Mouse (Mus musculus) heart, embryonic 16.5 days (tissue): ENCODE measurements around the gene Plpp3. TPM values are rescaled to one million over a fixed set of nuclear protein-coding genes. Genes with fewer than 3 reads are reported as not detected.
A peak's percentile ranks its signal among the peaks of the same experiment; 100 is the strongest.

Source experiments
- ATAC-seq: fragments of 200-750 bp; cut with Nextera tagmentation; replicated peaks from 2 replicates; pipeline ENCODE4 v1.8.0; 2017; ENCODE audit warnings: moderate number of reproducible peaks; ENCODE audit not compliant: insufficient read depth, low FRiP score; ENCODE audit errors: extremely low read depth
- H3K27ac ChIP-seq: fragments of 300-500 bp; sonication (generic); 2 replicates; pipeline ENCODE4 v1.5.1; 2014; ENCODE audit warnings: mild to moderate bottlenecking, low read length, control low read depth, moderate library complexity
- H3K27me3 ChIP-seq: fragments of 300-500 bp; sonication (generic); 2 replicates; pipeline ENCODE4 v1.6.1; 2014; ENCODE audit warnings: low read length, mixed read lengths; ENCODE audit not compliant: control insufficient read depth, insufficient read depth
- H3K36me3 ChIP-seq: fragments of 300-500 bp; sonication (generic); 2 replicates; pipeline ENCODE4 v1.6.1; 2014; ENCODE audit not compliant: control insufficient read depth, insufficient read depth
- H3K4me1 ChIP-seq: fragments of 300-500 bp; sonication (generic); 2 replicates; pipeline ENCODE4 v1.6.1; 2014; ENCODE audit warnings: low read length, mixed read lengths; ENCODE audit not compliant: control insufficient read depth, insufficient read depth
- H3K4me2 ChIP-seq: fragments of 300-500 bp; sonication (generic); 2 replicates; pipeline ENCODE4 v1.6.1; 2014; ENCODE audit warnings: low read depth, mild to moderate bottlenecking, control low read depth, low read length
- H3K4me3 ChIP-seq: fragments of 300-500 bp; sonication (generic); 2 replicates; pipeline ENCODE4 v1.5.1; 2014; ENCODE audit warnings: mild to moderate bottlenecking, control low read depth, low read length
- H3K9ac ChIP-seq: fragments of 300-500 bp; sonication (generic); 2 replicates; pipeline ENCODE4 v1.6.1; 2014; ENCODE audit warnings: low read length, control low read depth
- H3K9me3 ChIP-seq: fragments of 300-500 bp; sonication (generic); replicated peaks from 2 replicates; pipeline ENCODE4 v1.6.1; 2016; ENCODE audit warnings: low read length; ENCODE audit not compliant: control insufficient read depth
- WGBS: fragments of 180-500 bp; shearing (Covaris S2); extraction: QIAGEN DNeasy Blood & Tissue Kit; methylation state at CpG from one replicate; pipeline ENCODE4 v1.1.7; 2014; 5-methylcytosine and 5-hydroxymethylcytosine counted together
- polyA plus RNA-seq: library from polyadenylated mRNA; unstranded; fragments of >200 nt; fragmentation: Nextera tagmentation; extraction: Ambion mirVana; gene quantifications from 2 replicates; pipeline ENCODE4 v1.2.1, GENCODE M21; 2015

The Plpp3 gene
- polyA plus RNA-seq, 1 experiment from 2014 or later: 40.8 TPM

DNA sequence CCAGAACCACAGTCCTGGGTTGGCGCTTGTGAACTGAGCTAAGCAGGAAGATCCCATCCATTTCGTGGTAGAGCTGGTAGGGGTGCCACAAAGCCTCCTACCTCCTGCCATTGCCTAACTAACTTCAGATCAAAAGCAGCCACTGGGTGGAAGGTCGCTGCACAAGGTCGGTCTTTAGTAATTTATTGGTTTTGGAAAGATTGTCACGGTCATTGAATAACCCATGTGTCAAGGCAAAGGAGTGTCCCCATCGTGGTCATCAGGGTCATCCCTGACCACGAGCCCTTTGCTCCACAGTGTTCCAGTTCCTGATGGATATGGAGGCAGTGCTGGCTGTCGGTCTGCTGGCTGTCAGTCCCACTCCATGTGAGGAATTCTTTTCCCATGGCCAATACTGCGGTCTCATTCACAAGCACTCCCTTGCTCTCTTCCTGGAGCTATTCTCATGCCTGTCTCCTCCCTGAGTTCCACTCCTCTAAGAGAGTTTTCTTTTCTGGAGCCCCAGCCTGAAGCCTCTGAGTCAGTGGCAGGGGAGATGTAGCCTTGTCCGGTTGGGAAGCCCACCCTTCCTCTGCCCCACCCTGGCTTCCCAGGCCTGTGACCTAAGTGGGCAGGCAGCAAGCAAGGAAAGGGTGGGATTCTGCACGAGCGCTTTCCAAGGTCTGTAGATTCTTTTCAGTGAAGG lies 58.7 kb downstream of the Plpp3 start:
- ATAC-seq: peak; percentile 47
- Histone ChIP-seq H3K9ac (no peak overlapping the region), H3K4me1 (no peaks in the 10 kb centered on the region; the same call in 1 of the 2 replicates), H3K36me3 (peaks cover 8% of the 10 kb centered on the region; the same call in 1 of the 2 replicates), H3K4me2 (no peak overlapping the region), H3K27me3 (no peaks in the 10 kb centered on the region), H3K4me3 (no peak overlapping the region), H3K27ac (peak overlapping the region; percentile 51), H3K9me3 (no peaks in the 10 kb centered on the region)
- 69% methylated on average over 12 of the region's 12 CpGs for WGBS

GRCm38 (mm10) chr4:105218202-105218601 lies 61.1 kb downstream of the Plpp3 start:
- no peak overlapping the region for H3K4me2 ChIP-seq
- peak overlapping the region; percentile 3; the same call in 1 of the 2 replicates for H3K27ac ChIP-seq

DNA sequence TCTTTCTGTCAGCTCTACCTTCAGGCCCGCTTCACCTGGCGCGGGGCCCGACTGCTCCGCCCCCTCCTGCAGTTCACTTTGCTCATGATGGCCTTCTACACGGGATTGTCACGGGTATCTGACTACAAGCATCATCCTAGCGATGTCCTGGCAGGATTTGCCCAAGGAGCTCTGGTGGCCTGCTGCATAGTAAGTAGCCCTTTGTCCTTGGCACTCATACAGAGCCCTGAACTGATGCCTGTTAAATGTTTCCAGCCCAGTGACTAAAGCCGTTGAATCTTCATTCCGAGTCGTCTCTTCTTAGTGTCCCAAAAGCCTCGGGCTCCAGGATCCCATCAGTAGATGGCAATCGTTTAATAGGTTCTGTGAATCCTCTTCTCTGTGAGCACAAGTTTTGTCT lies 62.2 kb downstream of the Plpp3 start:
- 91% methylated on average over 13 of the region's 13 CpGs for WGBS
- H3K4me3 ChIP-seq: no peak overlapping the region
- H3K27ac ChIP-seq: no peak overlapping the region
- H3K4me1 ChIP-seq: peaks cover 8% of the 10 kb centered on the region
- H3K9ac ChIP-seq: no peak overlapping the region
- no peaks in the 10 kb centered on the region for H3K27me3 ChIP-seq
- 0 out of 2 replicates have a peak, but pooled peaks cover 8% of the 10 kb centered on the region for H3K36me3 ChIP-seq
- no peaks in the 10 kb centered on the region for H3K9me3 ChIP-seq
- ATAC-seq: no peak
- H3K4me2 ChIP-seq: no peak overlapping the region

More at GRCm38 (mm10) chr4:105218202-105218601, 61.1 kb downstream of the Plpp3 start:
- WGBS: 68% methylated on average over 10 of the region's 10 CpGs
- peak; percentile 37 for ATAC-seq
- Histone ChIP-seq H3K9ac (no peak overlapping the region), H3K4me1 (no peaks in the 10 kb centered on the region; the same call in 1 of the 2 replicates), H3K9me3 (no peaks in the 10 kb centered on the region), H3K27me3 (no peaks in the 10 kb centered on the region), H3K4me3 (no peak overlapping the region), H3K36me3 (0 out of 2 replicates have a peak, but pooled peaks cover 8% of the 10 kb centered on the region)

DNA sequence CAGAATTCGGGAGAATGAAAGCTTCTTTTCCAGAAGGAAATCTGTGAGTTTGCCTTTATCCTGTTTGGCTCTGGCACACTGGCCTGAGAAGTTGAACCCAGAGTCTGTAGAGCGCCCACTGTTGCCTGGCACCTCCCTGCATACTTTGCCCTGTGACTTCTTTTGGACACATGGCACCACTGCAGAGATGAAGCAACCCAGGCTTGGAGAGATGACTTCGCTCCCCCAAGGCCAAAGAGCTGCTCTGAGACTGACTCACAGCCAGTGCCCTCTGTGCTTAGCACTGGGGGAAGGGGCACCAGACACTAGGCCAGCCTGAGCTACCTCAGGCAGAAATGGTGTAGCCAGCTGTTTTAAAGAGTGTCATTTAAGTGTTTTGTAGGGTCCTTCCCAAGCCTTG lies 63.7 kb downstream of the Plpp3 start:
- ATAC-seq: no peak
- WGBS: 87% methylated on average over 3 of the region's 3 CpGs
- 0 out of 2 replicates have a peak, but pooled peaks cover 8% of the 10 kb centered on the region for H3K36me3 ChIP-seq

DNA sequence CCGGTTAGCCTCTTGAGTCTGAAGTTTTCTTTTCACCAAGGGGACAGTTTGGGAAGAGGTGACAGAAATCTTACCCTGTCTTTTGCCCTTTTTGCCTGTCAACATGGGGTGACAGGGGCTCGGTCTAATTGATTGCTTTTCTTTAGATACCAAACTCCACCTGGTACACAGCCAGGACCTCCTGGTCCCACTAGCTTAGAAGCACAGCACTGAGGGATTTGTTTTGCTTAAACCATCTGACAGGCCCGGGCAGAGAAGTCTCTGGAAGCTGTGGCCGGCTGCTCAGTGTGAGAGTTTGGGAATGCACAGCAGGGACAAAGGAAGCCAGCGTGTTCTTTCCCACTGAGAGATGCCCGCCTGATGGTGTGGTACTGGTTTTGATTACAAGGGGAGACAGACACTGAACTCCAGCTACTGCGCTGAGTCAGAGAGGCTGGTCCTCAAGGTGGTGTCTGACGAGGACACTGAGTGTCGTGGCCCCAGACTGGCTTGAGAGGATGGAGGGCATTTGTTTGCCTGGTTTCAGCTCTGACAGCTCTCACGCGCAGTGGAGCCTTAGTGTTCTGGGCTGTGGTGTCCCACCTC lies 64.2 kb downstream of the Plpp3 start:
- Histone ChIP-seq H3K4me1 (peaks cover 11% of the 10 kb centered on the region), H3K4me2 (no peak overlapping the region), H3K4me3 (no peak overlapping the region), H3K27ac (no peak overlapping the region), H3K27me3 (no peaks in the 10 kb centered on the region), H3K36me3 (0 out of 2 replicates have a peak, but pooled peaks cover 8% of the 10 kb centered on the region), H3K9ac (no peak overlapping the region), H3K9me3 (no peaks in the 10 kb centered on the region)
- ATAC-seq: no peak
- 78% methylated on average over 11 of the region's 11 CpGs for WGBS

More for the DNA sequence above, 63.7 kb downstream of the Plpp3 start:
- Histone ChIP-seq H3K9me3 (no peaks in the 10 kb centered on the region), H3K27ac (no peak overlapping the region), H3K4me3 (no peak overlapping the region), H3K9ac (no peak overlapping the region), H3K27me3 (no peaks in the 10 kb centered on the region), H3K4me2 (no peak overlapping the region), H3K4me1 (peaks cover 11% of the 10 kb centered on the region)

DNA sequence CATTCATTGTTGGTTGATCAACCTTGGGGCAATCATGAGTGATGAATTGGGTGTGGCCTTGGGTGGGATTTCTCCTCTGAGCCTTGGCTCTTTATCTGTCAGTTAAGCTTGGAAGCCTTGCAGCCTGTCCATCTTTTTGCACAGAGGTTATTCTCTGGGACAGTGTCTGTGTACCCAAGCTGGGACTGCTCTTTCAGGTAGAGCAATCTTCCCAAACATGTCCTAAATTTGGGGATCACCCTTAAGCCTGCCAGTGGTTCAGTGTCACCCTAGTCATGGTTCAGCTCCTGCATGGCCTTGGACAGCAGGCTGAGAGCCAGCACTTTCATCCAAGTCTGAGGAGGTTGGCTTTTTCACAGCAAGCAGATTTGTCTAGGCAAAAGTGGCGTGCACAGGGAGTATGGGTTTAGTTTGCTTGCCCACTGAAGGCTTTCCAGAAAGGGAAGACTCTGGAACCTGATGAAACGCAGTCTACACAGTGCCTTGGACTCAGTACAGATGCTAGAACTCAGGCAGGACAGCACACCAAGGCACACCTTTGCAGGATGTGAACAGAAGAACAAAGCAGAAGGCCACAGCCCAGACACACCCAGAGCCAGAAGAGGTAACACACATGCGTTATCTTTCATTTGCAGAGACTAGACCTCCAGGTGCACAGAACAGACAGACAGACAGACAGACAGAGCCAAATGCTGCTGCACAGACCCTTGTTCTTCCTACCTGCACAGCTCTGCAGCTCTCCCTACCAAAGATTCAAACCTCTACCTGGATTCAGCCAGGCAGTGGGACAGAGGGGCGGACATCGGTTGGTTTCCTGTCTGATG lies 66.2 kb downstream of the Plpp3 start:
- H3K4me3 ChIP-seq: no peak overlapping the region
- no peak overlapping the region for H3K4me2 ChIP-seq
- no peak overlapping the region for H3K9ac ChIP-seq
- H3K4me1 ChIP-seq: peaks cover 11% of the 10 kb centered on the region
- 0 out of 2 replicates have a peak, but pooled peaks cover 13% of the 10 kb centered on the region for H3K36me3 ChIP-seq
- no peaks in the 10 kb centered on the region for H3K9me3 ChIP-seq
- WGBS: 72% methylated on average over 5 of the region's 5 CpGs
- no peak for ATAC-seq
- H3K27ac ChIP-seq: no peak overlapping the region
- no peaks in the 10 kb centered on the region for H3K27me3 ChIP-seq

- H3K9ac ChIP-seq: no peak overlapping the region
- H3K4me3 ChIP-seq: no peak overlapping the region
- H3K27me3 ChIP-seq: no peaks in the 10 kb centered on the region
- 18% methylated on average over 4 of the region's 4 CpGs for WGBS
- H3K4me2 ChIP-seq: no peak overlapping the region
- ATAC-seq: 0 out of 2 replicates have a peak, but pooled peaks have one; percentile 52
- H3K4me1 ChIP-seq: peaks cover 11% of the 10 kb centered on the region
- peaks cover 17% of the 10 kb centered on the region; the same call in 1 of the 2 replicates for H3K36me3 ChIP-seq
- no peaks in the 10 kb centered on the region for H3K9me3 ChIP-seq
- H3K27ac ChIP-seq: no peak overlapping the region
These were observed 66.8 kb downstream of the Plpp3 start for GRCm38 (mm10) chr4:105223925-105224300.

DNA sequence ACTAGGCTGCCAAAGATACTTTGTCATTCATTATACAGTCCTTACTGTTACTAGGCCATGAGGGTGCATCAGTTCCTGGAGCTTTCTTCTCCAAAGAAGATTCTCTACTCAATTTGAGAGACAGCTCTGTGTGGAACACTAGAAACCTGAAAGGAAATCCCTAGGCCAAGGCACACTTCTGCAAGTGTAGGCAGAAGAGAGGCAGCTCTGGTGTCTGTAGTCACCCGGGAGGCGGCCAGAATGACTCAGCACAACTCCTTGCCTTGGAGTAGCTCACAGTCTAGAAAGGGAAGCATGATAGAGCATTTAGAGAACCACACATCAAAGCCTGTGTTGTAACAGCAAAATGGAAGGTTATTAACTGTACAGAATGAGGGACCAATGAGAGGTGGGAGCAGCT lies 68.4 kb downstream of the Plpp3 start:
- Histone ChIP-seq H3K27me3 (no peaks in the 10 kb centered on the region), H3K36me3 (peaks cover 13% of the 10 kb centered on the region; the same call in 1 of the 2 replicates), H3K4me1 (peaks cover 11% of the 10 kb centered on the region), H3K9ac (no peak overlapping the region), H3K27ac (no peak overlapping the region), H3K9me3 (no peaks in the 10 kb centered on the region), H3K4me3 (no peak overlapping the region), H3K4me2 (no peak overlapping the region)
- ATAC-seq: no peak
- WGBS: 63% methylated on average over 2 of the region's 2 CpGs
